Mouse (Mus musculus) kidney, adult 11 months (tissue): ENCODE data around the gene Tirap.

Experiments used
- DNase-seq: peaks from one replicate; pipeline ENCODE4 v3.0.0; 2022

Gene Tirap

GRCm38 (mm10) chr9:35145829-35146228 lies 54.3 kb downstream of the Tirap start:
- DNase-seq = no peak

GRCm38 (mm10) chr9:35145118-35145517 lies 55.0 kb downstream of the Tirap start:
- DNase-seq = no peak

GRCm38 (mm10) chr9:35142221-35142620 lies 57.9 kb downstream of the Tirap start:
- no peak for DNase-seq

GRCm38 (mm10) chr9:35139231-35139744 lies 60.8 kb downstream of the Tirap start:
- no peak for DNase-seq

- peak; percentile 36 for DNase-seq
Measured at GRCm38 (mm10) chr9:35138029-35138428, 62.1 kb downstream of the Tirap start.

GRCm38 (mm10) chr9:35135575-35135974 lies 64.5 kb downstream of the Tirap start:
- DNase-seq = no peak
